Mouse (Mus musculus): ENCODE data around the gene Psmc3.

The Psmc3 gene

GRCm38 (mm10) chr2:91053181-91053933 is 452 bp upstream of the Psmc3 start:
- DNase-seq (ENCODE audit: low read depth, low spot score), result no peak

GRCm38 (mm10) chr2:91058435-91058834 is 4.6 kb downstream of the Psmc3 start:
- DNase-seq (ENCODE audit: low read depth, low spot score), result no peak

GRCm38 (mm10) chr2:91059376-91059775 is 5.6 kb downstream of the Psmc3 start:
- no peak for DNase-seq (ENCODE audit: low read depth, low spot score)

- peak; percentile 90 for DNase-seq (ENCODE audit: low read depth, low spot score)
Observed at GRCm38 (mm10) chr2:91060544-91061355, 6.9 kb downstream of the Psmc3 start.

GRCm38 (mm10) chr2:91061849-91062481 is 8.2 kb downstream of the Psmc3 start:
- DNase-seq (ENCODE audit: low read depth, low spot score), result no peak

GRCm38 (mm10) chr2:91062779-91063606 is 9.2 kb downstream of the Psmc3 start:
- DNase-seq (ENCODE audit: low read depth, low spot score), result no peak

- DNase-seq (ENCODE audit: low read depth, low spot score), result no peak
Observed at GRCm38 (mm10) chr2:91064211-91064610, 10.4 kb downstream of the Psmc3 start.

- peak; percentile 72 for DNase-seq (ENCODE audit: low read depth, low spot score)
Observed at GRCm38 (mm10) chr2:91065544-91065943, 11.7 kb downstream of the Psmc3 start.

- no peak for DNase-seq (ENCODE audit: low read depth, low spot score)
Observed at GRCm38 (mm10) chr2:91066455-91066854, 12.6 kb downstream of the Psmc3 start.

GRCm38 (mm10) chr2:91068162-91068871 is 14.5 kb downstream of the Psmc3 start:
- no peak for DNase-seq (ENCODE audit: low read depth, low spot score)

GRCm38 (mm10) chr2:91068872-91069165 is 15.0 kb downstream of the Psmc3 start:
- DNase-seq (ENCODE audit: low read depth, low spot score), result no peak

- peak; percentile 53 for DNase-seq (ENCODE audit: low read depth, low spot score)
Observed at GRCm38 (mm10) chr2:91069306-91070000, 15.6 kb downstream of the Psmc3 start.

- DNase-seq (ENCODE audit: low read depth, low spot score), result peak; percentile 97
Observed at GRCm38 (mm10) chr2:91070076-91070800, 16.4 kb downstream of the Psmc3 start, which contains the start of gene Slc39a13. Gene Slc39a13 (minus strand): TSS chr2:91070417.

- no peak for DNase-seq (ENCODE audit: low read depth, low spot score)
Observed at GRCm38 (mm10) chr2:91071059-91071458, 17.2 kb downstream of the Psmc3 start.

GRCm38 (mm10) chr2:91072092-91072491 is 18.3 kb downstream of the Psmc3 start:
- DNase-seq (ENCODE audit: low read depth, low spot score), result no peak

- no peak for DNase-seq (ENCODE audit: low read depth, low spot score)
Observed at GRCm38 (mm10) chr2:91077957-91078313, 24.1 kb downstream of the Psmc3 start.

GRCm38 (mm10) chr2:91078314-91079025 is 24.7 kb downstream of the Psmc3 start:
- DNase-seq (ENCODE audit: low read depth, low spot score), result peak; percentile 34

- DNase-seq (ENCODE audit: low read depth, low spot score), result no peak
Observed at GRCm38 (mm10) chr2:91079026-91079384, 25.2 kb downstream of the Psmc3 start.
